Mouse (Mus musculus): Measurements from ENCODE around the gene Fhl1.

DNA sequence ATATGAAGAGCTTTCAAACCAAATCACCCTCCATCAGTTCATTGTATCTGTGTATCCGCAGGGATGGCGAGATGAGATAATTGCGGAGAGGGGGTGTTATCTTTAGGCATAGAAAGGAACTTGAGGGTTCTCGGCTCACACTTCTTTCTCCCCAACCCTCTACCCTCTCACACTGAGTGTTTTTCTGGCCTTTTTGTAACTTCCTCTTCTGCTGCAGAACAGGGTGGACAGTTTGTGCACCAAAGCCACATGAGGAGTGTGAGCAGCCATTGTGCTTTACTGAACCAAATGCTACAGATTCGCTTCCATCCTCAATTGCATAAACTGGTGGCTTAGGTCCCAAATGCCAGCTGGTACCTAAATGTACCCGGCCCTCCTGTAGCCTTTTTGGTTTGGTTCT, 104.3 kb downstream of the Fhl1 start:
- TF ChIP-seq CTCF (IDR thresholded peaks at IDR 0.05; ENCODE audit: borderline replicate concordance, insufficient read depth, low read depth, low read length) (no peak), POLR2A (IDR thresholded peaks at IDR 0.05; ENCODE audit: borderline replicate concordance, insufficient read depth, low read length) (no peak)

Data from cerebellum, adult 2 months (tissue).